Mouse (Mus musculus) T-cell, adult 2 months (primary cell): Measurements from ENCODE around the gene Nabp1.
A peak's percentile ranks its signal among the peaks of the same experiment; 100 is the strongest.

Experiments
- DNase-seq: peaks from one replicate; pipeline ENCODE4 v3.0.0; 2022; ENCODE audit warnings: low spot score

The Nabp1 gene

DNA sequence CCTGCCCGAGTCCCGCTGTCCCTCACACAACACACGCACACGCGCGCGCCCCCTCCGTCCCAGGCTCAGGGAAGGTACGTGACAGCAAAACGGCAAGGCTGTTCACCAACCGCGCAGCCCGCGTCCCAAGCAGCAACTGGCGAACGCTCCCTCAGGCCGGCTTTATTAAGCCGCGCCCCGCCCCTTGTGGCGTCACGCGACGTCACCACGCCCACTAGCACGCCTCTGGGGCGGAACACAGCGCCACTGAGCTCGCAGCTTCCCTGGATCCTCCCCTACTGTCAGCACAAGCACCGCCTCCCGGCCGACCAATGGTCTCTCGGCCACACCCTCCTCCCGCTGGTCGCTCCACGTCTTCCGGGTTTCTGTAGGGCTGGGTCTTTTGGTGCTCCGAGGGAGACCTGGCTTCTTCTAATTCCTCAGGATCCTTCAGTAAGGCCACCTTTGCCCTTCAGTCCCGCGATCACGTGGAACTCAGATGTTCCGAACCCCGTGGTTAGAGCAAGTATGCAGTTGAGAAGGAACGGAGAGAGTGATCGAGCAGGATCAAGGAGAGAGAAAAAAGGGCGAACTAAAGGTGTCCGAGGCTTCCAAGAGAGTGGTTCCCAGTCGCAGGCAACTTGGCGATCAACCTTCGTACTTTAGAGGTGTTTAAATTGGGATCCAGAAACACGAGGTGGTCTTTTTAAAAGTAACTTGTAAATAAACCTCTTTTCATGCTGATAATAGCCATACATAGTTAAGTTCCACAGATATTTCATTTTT, at the start of gene Nabp1:
TSS of gene Nabp1 (minus strand) at position 164 of the 765 bp plus-strand sequence.
- peak; percentile 99 for DNase-seq

DNA sequence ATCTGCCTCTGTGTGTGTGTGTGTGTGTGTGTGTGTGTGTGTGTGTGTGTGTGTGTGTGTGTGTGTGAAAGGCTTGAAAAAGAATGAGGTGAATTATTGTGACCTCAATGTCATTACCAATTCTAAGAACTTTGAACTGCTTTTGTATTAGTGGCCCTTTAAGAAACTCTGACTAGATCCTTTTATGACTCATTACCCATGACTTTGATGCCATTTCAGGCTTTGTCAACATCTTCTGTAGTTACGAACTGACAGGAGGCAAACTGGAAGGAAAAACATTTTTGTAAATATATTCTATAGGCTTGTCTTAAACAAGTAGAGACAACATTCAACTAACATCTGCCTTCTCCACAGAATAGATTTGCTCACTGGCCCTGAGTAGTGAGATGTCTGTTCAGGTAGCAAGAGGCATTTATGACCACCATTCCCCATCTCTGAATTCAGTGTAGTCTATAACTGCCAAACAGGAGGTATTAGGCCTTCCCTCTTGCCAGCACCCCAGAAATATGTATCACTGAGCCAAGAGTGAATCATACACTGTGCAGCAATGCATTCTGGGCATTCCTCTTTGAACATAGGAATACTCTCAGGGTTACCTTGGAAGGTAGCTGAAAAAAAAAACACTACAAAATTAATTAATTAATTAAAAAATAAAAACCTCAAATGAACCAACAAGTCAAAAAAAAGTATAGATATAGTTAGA, 47.5 kb upstream of the Nabp1 start:
- DNase-seq = peak; percentile 5

DNA sequence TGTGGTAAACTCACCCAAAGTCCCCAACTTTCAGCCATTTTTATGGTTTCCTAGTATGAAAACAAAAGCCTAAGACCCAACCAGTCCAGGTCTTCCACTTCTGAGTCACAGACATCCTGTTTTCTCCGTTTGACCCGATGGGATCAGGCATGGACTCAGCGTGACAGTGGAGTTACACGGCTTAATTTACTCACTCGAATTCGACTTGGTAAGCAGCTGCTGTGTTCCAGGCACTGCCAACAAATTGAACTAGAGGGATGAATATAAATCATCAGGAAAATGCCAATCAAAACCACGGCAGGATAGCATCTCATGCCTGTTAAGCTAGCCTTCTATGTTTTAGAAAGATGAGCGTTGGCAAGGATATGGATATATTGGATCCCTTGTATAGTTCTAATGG, 43.4 kb upstream of the Nabp1 start:
- DNase-seq = no peak

DNA sequence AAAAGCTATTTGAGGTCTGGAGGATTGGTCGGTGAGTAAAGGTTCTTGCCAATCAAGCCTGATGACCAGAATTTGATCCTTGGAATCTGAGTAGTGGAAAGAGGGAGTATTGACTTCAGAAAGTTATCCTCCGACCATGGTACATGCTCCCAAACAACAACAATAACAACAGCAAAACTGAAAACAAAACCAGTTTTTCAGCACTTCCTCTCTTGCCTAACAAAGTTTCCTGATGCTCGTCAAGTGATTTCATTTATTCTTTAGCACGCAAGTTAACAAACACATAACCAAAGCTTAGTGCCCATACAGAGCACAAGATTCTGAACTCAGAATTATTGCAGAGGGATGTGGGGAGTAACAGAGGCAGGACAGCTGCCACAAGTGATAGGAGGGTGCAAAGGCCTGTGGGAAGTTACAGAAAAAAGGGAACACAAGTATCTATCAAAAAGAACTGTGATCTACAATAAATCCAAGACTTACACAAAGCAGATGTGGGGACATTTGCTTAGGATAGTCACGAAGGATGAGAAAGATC, 42.1 kb upstream of the Nabp1 start:
- DNase-seq = no peak

DNA sequence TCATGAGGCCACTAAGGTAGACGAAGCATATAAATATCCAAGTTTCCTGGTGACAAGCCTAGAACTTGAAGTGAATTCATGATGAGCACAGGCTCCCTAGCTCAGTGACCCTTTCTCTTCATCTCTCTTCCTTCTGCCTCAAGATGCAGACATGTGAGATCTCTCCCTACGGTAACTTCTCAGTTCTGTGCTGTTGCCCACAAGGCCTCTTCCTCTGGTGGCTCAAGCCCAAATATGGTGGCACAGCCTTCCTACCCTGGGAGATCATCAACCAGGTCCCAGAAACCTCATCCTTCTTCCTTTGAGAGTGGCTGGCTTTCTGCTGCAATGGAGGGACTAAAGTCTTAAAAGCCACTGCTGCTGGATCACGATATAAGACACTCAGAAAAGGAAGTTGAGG, 40.9 kb upstream of the Nabp1 start:
- DNase-seq = no peak

DNA sequence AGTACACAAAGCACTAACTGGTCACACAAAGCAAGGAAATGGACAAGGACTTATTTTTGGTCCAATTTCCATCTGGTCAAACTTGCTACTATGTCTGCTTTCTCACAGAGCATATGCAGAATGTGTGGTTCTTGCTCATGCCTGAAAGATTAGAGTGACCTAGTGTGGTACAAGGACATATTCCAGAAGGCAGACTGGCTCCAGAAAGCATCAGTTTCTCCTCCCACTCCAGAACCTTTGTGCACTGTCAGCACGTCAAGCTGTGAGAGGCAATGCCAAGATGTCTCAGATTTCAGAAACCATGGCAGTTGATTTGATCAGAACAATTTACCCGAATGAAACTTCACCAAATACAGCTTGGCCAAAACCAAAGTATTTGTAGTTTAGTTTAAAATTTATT, 37.4 kb upstream of the Nabp1 start:
- DNase-seq = no peak

DNA sequence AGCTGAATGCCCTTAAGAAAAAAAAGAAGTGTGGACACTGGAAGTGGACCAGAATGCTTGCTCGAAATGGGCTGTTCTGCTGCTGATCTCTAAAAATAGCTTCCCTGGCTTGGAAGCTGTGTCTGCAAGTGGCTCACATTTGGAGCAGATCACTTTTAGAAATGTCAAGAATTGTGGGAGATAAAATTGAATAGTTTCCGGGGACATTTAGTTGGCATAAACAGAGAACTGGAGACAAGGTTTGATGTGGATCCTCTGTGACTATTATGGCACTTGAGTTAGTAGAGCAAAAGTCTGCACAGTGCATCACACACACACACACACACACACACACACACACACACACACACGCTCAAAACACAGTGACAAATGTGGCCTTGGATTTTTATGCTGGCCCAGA, 36.8 kb upstream of the Nabp1 start:
- no peak for DNase-seq

DNA sequence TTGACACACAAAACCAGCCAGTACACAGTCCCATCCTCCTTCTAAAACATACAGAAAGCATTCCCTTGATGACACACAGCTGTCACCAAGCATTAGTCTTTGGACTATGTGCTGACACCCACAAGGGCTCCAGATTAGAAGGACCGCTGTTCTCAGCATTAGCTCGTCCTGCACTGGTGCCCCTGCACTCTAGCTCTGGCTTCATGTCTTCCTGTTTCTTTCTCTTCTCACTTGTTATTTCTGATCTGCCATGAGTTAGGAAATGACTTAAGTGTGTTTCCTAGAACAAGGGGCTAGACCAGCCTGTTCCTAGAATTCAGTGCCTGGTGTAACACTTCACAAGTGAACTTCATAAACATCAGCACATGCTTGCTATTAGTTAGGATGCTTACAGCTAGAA, 36.2 kb upstream of the Nabp1 start:
- no peak for DNase-seq

DNA sequence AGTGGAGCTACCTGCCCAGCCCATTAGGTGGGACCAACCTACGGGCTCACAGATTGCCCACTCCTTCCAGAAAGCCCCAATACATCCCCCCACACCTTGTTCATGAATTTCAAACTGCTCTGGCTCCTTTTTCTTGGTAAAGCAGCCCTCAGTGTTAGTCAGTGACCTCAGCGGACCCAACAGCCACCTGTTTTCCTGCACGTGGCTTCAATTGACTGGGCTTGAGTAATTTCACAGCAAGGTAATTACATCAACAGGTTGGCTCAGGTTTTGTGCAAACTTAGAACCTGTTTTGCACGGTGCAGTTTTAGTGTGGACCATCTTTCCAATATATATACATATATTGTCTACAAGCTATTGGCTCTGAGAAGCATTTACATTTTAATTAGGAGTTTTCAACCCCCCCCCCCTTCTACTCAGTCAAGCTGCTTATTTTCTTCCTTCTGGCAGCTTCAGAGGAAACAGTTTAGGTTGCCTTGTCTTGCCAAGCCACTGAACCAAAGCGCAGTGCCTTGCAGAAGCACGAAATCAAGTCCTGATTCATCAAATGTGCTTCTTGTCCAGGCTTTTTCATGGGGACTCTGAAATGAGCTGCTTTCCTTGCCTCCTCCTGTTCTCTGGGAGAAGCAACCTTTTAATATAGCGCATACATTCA, 35.0 kb upstream of the Nabp1 start:
- DNase-seq = no peak

DNA sequence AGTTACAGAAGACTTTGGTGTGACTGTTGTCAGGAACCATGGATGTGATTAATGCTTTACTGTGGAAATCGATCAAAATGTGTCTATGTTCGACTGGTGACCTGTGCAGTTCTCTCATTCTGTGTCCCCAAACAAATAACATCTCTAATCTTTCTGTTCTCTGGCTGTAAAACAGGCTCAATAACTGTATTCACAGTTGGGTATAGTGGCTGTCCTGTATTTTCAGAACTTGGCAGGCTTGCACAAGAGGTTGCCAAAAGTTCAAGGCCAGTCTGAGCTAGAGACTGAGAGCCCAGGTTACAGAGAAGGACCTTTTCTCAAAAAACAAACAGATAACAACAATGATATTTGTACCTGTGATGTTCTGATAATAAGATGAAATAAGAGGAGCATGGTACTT, 34.1 kb upstream of the Nabp1 start:
- DNase-seq = no peak

DNA sequence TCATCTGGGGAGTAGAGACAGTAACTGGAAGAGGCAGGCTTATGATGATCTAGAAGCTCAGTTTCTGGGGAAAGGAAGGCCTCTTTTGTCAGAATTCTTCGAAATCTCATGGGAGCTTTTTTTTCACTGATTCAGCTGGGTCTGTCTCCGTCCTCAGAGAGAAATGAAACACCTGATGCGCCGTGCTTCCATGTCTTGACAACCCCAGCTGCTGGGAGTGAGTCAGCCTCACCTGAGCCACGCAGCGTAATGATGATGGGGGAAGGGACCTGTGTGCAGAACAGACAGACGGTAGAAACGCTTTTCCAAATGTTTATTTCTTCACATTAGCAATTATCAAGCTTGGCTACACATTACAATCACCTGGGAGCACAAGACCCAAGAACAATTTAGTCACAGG, 31.6 kb upstream of the Nabp1 start:
- no peak for DNase-seq

DNA sequence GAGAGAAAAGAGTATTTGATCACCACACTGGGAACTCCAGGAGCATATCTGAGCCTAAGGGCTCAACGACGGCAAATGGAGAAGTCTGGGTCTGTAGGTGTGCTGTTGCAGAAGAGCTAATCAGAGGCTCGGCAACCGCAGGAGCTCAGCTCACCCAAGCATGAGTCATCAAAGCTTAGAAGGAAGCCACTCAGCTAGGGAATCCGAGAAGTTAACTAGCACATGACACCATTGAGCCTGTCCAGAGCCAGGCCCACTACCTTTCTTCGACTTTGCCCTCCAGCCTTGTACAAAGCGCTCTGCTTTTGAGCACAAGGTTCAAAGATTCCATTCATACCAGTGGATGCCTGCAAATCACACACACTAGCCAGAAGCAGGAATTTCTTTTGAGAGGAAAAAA, 30.9 kb upstream of the Nabp1 start:
- DNase-seq = peak; percentile 46

DNA sequence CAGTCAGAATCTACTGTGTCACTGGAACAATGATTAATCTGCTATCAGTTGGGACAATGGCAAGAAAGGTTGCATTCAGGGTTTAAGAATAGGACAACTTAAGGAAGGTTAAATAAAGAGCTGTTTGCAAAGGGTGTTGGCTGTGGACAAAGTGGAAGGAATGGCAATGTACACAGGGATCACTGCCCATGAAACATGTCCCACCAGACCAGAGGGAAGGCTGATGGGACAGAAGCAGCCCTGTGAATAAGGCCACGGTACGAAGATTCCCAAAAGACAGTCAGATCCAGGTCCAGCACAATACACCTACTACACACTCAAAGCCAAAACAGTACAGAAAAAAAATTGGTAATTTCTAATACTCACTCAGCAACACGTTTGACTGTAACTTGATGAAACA, 30.3 kb upstream of the Nabp1 start:
- DNase-seq = no peak

DNA sequence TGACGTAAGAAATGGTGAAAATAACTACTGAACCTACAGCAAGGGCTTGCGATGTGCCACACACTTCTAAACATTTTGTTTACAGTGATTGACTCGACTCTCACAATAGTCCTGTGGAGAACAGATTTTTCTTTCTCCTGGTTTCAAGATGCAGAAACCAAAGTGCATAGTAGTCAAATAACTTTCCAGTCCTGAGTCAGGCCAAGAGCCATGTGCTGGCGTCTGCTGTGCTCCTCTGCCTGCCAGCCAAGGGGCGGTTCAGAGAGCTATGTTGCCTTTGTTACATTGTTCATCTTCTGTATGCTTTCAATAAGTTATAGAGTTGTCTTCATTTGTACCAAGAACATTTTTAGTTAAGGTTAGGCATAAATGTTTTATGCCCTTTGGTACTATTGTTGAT, 29.2 kb upstream of the Nabp1 start:
- DNase-seq = no peak

DNA sequence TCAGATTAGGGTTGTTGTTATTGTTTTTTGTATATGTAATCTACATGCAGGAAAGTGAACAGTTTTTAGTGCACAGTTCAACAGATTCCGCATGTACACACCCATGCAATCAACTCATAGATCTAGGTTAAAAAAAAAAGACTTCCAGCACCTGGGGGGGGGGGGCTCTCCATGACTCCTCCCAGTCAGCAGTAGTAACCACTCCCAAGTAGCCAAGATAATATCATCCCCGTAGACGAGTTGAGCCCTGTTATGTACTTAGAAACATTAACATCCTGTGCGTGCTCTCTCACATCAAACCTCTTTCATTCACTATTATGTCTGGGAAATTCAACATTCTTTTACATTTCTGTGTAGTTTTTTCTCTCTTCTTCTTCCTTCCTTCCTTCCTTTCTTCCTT, 28.0 kb upstream of the Nabp1 start:
- no peak for DNase-seq

DNA sequence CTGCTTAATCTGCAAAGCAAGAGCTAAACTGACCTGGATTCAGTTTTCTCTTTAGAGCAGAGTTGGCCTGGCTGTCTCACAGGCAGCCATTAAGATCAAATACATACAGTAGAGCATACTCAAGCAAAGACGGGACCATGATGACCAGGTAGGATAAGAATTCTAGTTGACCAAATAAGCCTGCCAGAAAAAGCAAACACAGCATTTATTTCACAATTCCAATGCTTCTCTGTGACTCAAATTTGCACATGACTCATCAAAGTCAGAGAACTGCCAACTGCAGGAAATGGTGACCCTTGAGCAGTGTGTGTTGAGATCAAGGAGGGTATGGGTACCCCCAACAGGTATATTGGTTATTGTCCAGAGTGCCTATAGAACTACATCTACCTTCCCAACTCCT, 27.4 kb upstream of the Nabp1 start:
- DNase-seq = no peak

DNA sequence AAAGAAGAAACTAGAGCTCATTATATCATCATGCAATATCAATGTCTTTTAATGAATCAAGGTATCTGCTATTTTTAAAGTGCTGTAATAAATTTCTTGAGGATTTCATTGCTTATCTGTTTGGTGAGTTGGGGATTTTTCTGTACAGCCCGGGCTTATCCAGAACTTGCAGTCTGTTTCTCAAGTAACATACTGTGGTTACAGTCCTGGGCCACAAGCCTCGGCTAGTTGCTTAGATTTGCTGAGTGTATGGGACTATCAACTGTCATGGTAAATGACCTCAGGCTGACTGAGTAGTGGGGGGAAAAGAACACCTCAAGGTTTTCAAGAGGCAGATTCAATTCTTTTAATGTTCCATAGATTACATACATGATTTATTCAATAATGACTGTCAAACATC, 24.8 kb upstream of the Nabp1 start:
- no peak for DNase-seq

DNA sequence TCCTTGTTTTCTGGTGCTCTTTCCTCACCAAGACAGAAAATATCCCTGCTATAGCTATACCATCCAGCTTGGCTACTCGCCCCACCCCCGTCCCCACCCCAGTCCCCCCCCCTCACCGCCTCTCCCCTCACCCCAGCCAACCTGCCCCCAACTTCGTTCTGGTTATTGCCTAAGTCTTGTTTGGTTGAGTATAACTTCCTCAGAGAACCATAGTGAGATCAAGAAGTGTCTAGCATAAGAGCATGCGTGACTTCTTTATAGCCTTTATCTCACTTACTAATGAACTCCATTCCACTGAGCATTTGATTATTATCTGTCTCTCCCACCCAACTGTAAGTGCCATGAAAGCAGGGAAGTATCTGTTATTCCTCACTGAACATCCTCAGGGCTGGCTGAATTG, 24.1 kb upstream of the Nabp1 start:
- no peak for DNase-seq

DNA sequence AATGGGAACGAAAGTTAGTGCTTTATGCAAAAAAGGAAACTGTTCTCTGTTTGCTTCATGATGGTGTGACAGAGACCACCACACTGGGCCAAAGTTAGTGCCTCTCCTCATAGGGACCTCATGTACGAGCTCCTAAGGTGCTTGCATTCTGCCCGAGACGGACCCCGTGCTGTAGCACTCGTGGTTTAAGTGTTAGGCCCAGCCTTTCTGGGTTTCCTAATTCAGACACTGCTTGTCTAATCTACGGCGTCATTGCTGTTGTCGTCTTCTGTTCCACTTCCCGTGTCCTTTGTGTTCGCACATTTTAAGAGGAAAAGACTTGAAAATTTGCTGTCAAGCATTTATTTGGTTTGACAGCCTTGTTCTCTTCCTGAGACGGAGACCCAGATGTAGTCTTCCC, 23.0 kb upstream of the Nabp1 start:
- DNase-seq = peak; percentile 20

DNA sequence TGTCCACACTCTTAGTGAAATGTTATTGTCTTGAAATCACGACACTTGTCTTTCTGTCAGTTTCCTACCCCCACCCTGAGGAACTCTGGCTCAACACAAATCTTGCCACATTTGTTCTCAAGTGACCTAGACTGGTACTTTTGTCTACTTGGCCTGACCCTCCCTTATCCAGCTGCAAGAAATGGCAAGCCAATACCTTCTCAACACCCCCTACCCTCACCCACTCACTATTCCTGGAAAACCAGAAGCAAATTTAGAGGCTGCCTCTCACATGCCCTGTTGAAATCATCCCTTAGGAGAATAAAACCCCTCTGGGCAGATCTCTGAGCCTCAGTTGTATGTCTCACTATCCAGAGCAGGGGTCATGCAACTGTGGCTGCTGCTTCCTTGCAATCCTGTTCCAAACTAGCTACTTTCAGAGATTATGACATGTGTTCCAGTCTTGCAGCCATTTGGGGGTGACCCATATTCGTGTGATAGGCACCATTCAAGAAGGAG, 20.4 kb upstream of the Nabp1 start:
- DNase-seq = no peak

DNA sequence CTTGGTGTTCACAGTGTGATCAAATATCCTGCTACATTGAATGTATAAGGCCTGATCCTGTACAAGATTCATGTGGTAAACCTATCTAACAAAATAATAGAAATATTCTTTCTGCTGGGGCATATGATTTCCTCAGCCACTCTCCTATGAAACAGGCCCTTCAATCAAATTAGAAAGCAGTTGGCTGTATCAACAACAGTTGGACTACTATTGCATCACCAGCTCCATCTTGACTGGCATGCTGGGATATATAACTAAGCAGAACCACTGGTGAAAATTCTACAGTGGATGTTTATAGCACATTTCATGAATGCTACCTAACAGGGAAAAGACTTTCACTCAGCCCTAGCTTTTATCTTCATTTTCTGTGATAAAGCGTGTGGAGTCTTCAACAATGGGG, 17.9 kb upstream of the Nabp1 start:
- no peak for DNase-seq

DNA sequence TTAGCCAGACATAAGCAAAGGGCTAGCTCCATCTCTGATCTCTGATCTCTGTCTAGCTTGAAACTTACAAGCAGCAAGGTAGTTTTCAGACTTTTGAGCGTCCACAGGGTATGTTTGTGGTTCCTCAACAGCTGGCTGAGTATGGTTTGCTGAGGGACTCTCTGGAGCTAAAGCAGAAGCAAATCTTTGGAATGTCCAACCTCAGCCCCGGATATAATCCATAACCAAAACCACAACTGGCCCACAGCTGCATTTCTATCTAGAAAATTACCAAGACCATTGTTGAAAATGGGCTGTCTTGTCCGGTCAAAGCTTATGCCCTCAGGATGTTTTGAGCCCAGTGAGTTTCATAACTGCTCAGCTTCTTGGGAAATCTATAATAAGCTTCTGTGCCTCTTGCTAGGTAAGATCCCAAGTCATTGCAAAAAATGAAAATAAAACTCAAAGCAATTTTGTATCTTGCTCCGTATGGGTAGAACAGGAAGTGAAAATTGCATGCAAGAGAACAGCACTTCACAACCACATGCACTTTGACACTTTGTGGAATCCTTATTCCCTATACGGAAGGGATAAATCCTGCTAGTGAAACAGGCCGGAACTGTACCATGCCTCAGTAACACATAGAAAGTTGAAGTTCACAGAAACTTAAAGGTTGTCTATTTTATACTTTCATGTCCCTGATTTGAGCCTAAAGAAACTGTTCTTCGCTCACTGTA, 15.5 kb upstream of the Nabp1 start:
- no peak for DNase-seq
